Mouse (Mus musculus) heart, postnatal 36 days (tissue): ENCODE measurements at regions not wholly inside any gene's neighbourhood (a gene's known extent, or its start where the extent isn't known, plus 50 kb on each side); places are given as distances from the start of the nearest gene placed in this dataset.

ENCODE experiments used
- DNase-seq, 2 experiments: peaks; one replicate each; pipeline ENCODE4 v3.0.0; 2021 to 2022
- intact Hi-C: fragments of 180-260 bp; cut with DNase I; formaldehyde crosslinking; loops from one replicate; pipeline ENCODE4 v1.15.1; 2025

GRCm38 (mm10) chr9:31587671-31588070, 123.4 kb upstream of the Tmem45b start:
- DNase-seq = no peak
- intact Hi-C loops = no loop called here

GRCm38 (mm10) chr9:31583983-31584382, 119.7 kb upstream of the Tmem45b start:
- intact Hi-C loops = no loop called here
- DNase-seq = no peak

GRCm38 (mm10) chr9:31582947-31583346, 118.7 kb upstream of the Tmem45b start:
- DNase-seq = peak in 1 of 2 experiments; percentile 5
- intact Hi-C loops = no loop called here

- intact Hi-C loops = no loop called here
- DNase-seq = no peak
These were observed 114.4 kb upstream of the Tmem45b start for GRCm38 (mm10) chr9:31578506-31579173.

- intact Hi-C loops = no loop called here
- DNase-seq = no peak
These were observed 112.8 kb upstream of the Tmem45b start for GRCm38 (mm10) chr9:31577066-31577465.

- DNase-seq = no peak
- intact Hi-C loops = no loop called here
These were observed 102.8 kb upstream of the Tmem45b start for GRCm38 (mm10) chr9:31567029-31567428.

- peak; percentile 31 to 39 for DNase-seq
- intact Hi-C loops = no loop called here
These were observed 102.2 kb upstream of the Tmem45b start for GRCm38 (mm10) chr9:31566257-31567007.

- intact Hi-C loops = no loop called here
- peak; percentile 51 to 56 for DNase-seq
These were observed 100.9 kb upstream of the Tmem45b start for GRCm38 (mm10) chr9:31564996-31565773.

GRCm38 (mm10) chr9:31563541-31563940, 99.3 kb upstream of the Tmem45b start:
- DNase-seq = no peak
- intact Hi-C loops = no loop called here

GRCm38 (mm10) chr9:31560226-31560556, 95.9 kb upstream of the Tmem45b start:
- no peak for DNase-seq
- intact Hi-C loops = no loop called here

GRCm38 (mm10) chr9:31559506-31560225, 95.4 kb upstream of the Tmem45b start:
- peak; percentile 67 to 74 for DNase-seq
- intact Hi-C loops = loop anchor here (1.0 to 5.0 kb wide), 2 partner anchors 367 to 598 kb away; no protein-coding TSS in a partner anchor

GRCm38 (mm10) chr9:31543691-31544052, 79.4 kb upstream of the Tmem45b start:
- no peak for DNase-seq
- intact Hi-C loops = loop anchor here (5.0 kb wide), 1 partner anchor 141 kb away; no protein-coding TSS in a partner anchor

- intact Hi-C loops = loop anchor here (5.0 kb wide), 1 partner anchor 141 kb away; no protein-coding TSS in a partner anchor
- DNase-seq = peak; percentile 67 to 81
These were observed 78.8 kb upstream of the Tmem45b start for GRCm38 (mm10) chr9:31542909-31543690.

- intact Hi-C loops = loop anchor here (5.0 kb wide), 1 partner anchor 139 kb away; no protein-coding TSS in a partner anchor
- DNase-seq = no peak
These were observed 77.4 kb upstream of the Tmem45b start for GRCm38 (mm10) chr9:31541615-31542191.

GRCm38 (mm10) chr9:31538458-31539210, 74.4 kb upstream of the Tmem45b start:
- intact Hi-C loops = no loop called here
- DNase-seq = no peak

GRCm38 (mm10) chr9:31529021-31529420, 64.8 kb upstream of the Tmem45b start:
- DNase-seq = no peak
- intact Hi-C loops = no loop called here

GRCm38 (mm10) chr9:31527216-31527615, 63.0 kb upstream of the Tmem45b start:
- DNase-seq = no peak
- intact Hi-C loops = no loop called here
